Mouse (Mus musculus) forebrain, postnatal 0 days (tissue): ENCODE measurements at regions not wholly inside any gene's neighbourhood (a gene's known extent, or its start where the extent isn't known, plus 50 kb on each side); places are given as distances from the start of the nearest gene placed in this dataset.
A peak's percentile ranks its signal among the peaks of the same experiment; 100 is the strongest.

Experiments
- ATAC-seq: fragments of 200-750 bp; cut with Nextera tagmentation; 2 replicates; pipeline ENCODE4 v1.8.0; 2017; ENCODE audit warnings: mild to moderate bottlenecking, moderate library complexity
- DNase-seq: peaks from one replicate; pipeline ENCODE4 v3.0.0-alpha.2; 2015
- H3K27ac ChIP-seq: fragments of 300-500 bp; sonication (generic); 2 replicates; pipeline ENCODE4 v1.5.1; 2014; ENCODE audit warnings: low read depth, mild to moderate bottlenecking, antibody characterized with exemption, low read length, moderate library complexity, mixed read lengths
- H3K27me3 ChIP-seq: fragments of 300-500 bp; sonication (generic); 2 replicates; pipeline ENCODE4 v1.6.1; 2014; ENCODE audit warnings: mild to moderate bottlenecking, low read length, mixed read lengths; ENCODE audit not compliant: insufficient read depth
- H3K36me3 ChIP-seq: fragments of 300-500 bp; sonication (generic); 2 replicates; pipeline ENCODE4 v1.6.1; 2014; ENCODE audit warnings: mild to moderate bottlenecking, moderate library complexity; ENCODE audit not compliant: insufficient read depth
- H3K4me1 ChIP-seq: fragments of 300-500 bp; sonication (generic); 2 replicates; pipeline ENCODE4 v1.6.1; 2014; ENCODE audit warnings: antibody characterized with exemption; ENCODE audit not compliant: insufficient read depth
- H3K4me2 ChIP-seq: fragments of 300-500 bp; sonication (generic); 2 replicates; pipeline ENCODE4 v1.6.1; 2014; ENCODE audit warnings: low read depth, mild to moderate bottlenecking, moderate library complexity
- H3K4me3 ChIP-seq: fragments of 300-500 bp; sonication (generic); 2 replicates; pipeline ENCODE4 v1.5.1; 2014; ENCODE audit warnings: low read depth, low read length, mixed read lengths
- H3K9ac ChIP-seq: fragments of 300-500 bp; sonication (generic); 2 replicates; pipeline ENCODE4 v1.6.1; 2014; ENCODE audit warnings: mild to moderate bottlenecking
- H3K9me3 ChIP-seq: fragments of 300-500 bp; sonication (generic); 2 replicates; pipeline ENCODE4 v1.6.1; 2016; ENCODE audit warnings: low read length
- CTCF ChIP-seq: sonication (generic); IDR thresholded peaks from 2 replicates; pipeline ENCODE4 v1.5.1; 2016; ENCODE audit warnings: antibody characterized with exemption, control low read depth, low read depth
- WGBS: fragments of 180-500 bp; shearing (Covaris S2); extraction: QIAGEN DNeasy Blood & Tissue Kit; methylation state at CpG from one replicate; pipeline ENCODE4 v1.1.7; 2014; 5-methylcytosine and 5-hydroxymethylcytosine counted together

DNA sequence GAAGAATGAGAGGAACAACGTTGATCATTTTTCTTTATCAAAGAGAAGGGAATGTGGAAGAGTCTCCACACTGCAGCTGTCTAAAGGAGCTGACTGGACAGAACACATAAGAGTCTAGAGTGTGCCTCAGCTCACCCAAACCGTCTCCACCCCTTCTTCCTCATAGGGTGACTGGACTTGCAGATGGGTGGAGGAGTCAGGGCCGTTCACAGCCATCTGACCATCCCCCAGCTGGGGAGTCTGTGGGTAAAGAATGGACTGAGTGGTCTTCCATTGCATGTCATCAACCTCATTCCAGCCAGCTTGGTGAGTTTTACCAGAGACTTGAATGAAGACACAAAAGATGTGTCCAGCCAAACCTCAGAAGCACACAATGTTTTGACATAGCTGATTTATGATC lies 156.1 kb upstream of the Syt13 start:
- H3K36me3 ChIP-seq, result no peaks in the 10 kb centered on the region
- H3K4me1 ChIP-seq, result no peaks in the 10 kb centered on the region
- DNase-seq (no peak), ATAC-seq (no peak)
- H3K9ac ChIP-seq, result no peak overlapping the region
- 76% methylated on average over 3 of the region's 3 CpGs for WGBS
- H3K4me2 ChIP-seq, result no peak overlapping the region
- no peaks in the 10 kb centered on the region for H3K27me3 ChIP-seq
- H3K9me3 ChIP-seq, result no peaks in the 10 kb centered on the region
- no peak overlapping the region for H3K4me3 ChIP-seq
- H3K27ac ChIP-seq, result no peak overlapping the region
- TF ChIP-seq CTCF, result no peak

DNA sequence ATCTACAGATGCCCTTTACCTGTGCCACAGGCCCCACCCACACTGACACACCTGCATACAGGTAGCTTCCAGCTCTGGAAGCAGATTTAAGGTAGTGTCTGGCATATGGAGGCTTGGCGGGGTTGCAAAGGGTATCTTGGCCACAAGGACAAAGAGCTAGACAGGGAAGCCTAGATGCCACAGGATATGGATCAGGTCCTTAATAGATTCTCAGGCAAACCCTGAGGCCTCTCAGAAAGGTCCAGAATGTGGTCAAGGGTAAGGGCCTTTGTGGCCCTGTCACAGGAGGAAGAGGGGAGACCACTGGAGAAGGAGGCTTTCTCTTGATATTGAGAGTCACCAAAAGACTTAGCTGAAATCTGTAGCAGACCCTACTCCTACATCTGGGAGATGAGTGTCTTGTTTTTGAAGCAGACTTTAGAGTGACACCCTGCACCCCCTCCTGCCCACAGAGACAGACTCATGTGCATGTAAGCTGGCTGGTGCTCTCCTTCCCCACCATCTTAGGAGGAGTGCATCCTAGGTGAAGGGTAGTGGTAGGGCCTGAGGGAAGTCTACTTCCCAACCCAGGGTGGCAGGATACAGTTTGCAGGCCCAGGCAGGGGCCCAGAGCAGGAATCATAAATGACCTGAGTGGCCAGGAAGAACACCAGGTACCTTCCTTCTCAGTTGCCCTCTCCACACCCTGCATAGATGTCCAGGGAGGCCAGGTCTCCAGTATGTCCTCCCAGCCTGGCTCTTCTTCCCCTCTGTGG lies 150.8 kb upstream of the Syt13 start:
- Histone ChIP-seq H3K4me2 (no peak overlapping the region), H3K36me3 (no peaks in the 10 kb centered on the region), H3K4me3 (no peak overlapping the region), H3K9me3 (no peaks in the 10 kb centered on the region), H3K27me3 (no peaks in the 10 kb centered on the region), H3K9ac (no peak overlapping the region), H3K4me1 (no peaks in the 10 kb centered on the region; the same call in 1 of the 2 replicates), H3K27ac (no peak overlapping the region)
- ATAC-seq, result no peak
- no peak for DNase-seq
- no peak for TF ChIP-seq CTCF
- 86% methylated on average over 1 of the region's 1 CpGs for WGBS

DNA sequence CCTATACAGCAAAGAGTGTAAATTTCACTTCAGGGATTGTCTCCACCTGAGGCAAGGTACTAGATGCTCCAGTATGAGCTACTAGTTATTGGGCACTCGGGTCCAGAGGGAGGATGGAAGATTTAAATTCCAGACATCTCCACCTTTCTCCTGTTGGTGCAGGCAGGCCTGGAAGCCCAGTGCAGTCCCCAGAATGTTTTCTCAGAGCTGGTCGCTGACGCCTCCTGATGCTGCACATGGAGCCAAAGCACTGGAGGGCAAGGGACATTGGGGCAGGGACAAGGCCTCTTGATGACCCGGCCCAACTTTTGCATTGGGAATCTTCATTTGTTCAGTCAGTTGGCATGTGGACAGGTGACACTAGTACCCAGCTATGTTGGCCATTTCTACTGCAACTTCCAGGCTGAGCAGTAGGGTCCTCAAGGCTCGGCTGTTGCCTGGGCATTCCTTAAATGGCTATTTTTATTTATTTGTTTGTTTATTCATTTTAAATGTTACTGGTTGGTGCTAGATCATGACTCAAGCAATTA lies 147.4 kb upstream of the Syt13 start:
- no peak for DNase-seq

DNA sequence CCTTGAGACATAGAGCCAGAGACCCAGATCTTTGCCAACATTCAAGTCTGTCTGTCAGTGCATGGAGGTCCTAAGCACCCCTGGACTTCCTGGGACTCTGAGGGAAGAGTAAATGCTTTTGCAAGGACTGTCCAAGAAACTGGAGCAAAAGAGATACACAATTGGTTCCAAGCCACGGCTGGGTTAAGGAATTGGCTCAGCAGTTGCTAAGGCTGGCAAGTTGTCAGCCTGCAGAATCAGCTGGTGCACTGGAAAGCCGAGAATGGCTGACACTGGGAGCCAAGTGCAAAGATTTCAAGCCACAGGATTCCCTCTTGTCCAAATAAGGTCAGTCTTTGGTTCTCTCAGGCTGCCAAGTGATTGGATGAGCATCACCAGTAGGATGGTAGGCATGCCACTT lies 146.8 kb upstream of the Syt13 start:
- Histone ChIP-seq H3K4me3 (no peak overlapping the region), H3K9me3 (no peaks in the 10 kb centered on the region), H3K36me3 (no peaks in the 10 kb centered on the region), H3K4me1 (peaks cover 3% of the 10 kb centered on the region; the same call in 1 of the 2 replicates), H3K9ac (no peak overlapping the region), H3K4me2 (no peak overlapping the region), H3K27me3 (no peaks in the 10 kb centered on the region), H3K27ac (no peak overlapping the region)
- ATAC-seq (no peak), DNase-seq (peak; percentile 56)
- WGBS, result 32% methylated on average over 2 of the region's 2 CpGs
- no peak for TF ChIP-seq CTCF

More for the DNA sequence above, 147.4 kb upstream of the Syt13 start:
- Histone ChIP-seq H3K27me3 (no peaks in the 10 kb centered on the region), H3K4me1 (peaks cover 3% of the 10 kb centered on the region; the same call in 1 of the 2 replicates), H3K4me3 (no peak overlapping the region), H3K27ac (no peak overlapping the region), H3K36me3 (no peaks in the 10 kb centered on the region), H3K4me2 (no peak overlapping the region), H3K9me3 (no peaks in the 10 kb centered on the region), H3K9ac (no peak overlapping the region)
- TF ChIP-seq CTCF, result no peak
- no peak for ATAC-seq
- WGBS, result 92% methylated on average over 5 of the region's 5 CpGs

DNA sequence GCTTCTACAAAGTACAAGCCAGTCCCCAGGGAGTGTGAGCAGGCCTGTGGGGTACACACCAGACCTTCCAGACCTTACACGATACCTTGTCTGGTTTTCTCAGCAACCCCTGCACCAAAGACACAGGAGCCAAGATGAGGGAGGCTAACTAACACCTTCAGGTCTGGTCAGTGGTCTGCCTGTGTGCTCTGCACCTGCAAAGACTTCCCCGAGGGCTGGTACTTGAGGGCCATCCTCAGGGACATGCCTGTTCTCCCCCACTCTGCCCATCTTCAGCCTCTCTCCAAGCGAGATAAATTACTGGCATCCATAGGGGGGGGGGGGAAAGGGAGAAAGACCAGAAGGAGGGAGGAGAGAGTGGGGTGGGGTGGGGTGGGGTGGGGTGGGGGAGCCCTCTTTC lies 145.8 kb upstream of the Syt13 start:
- Histone ChIP-seq H3K4me1 (peaks cover 3% of the 10 kb centered on the region; the same call in 1 of the 2 replicates), H3K9ac (no peak overlapping the region), H3K4me2 (no peak overlapping the region), H3K4me3 (no peak overlapping the region), H3K27me3 (no peaks in the 10 kb centered on the region), H3K9me3 (no peaks in the 10 kb centered on the region), H3K27ac (no peak overlapping the region), H3K36me3 (no peaks in the 10 kb centered on the region)
- no peak for DNase-seq
- no peak for ATAC-seq
- TF ChIP-seq CTCF, result no peak
- WGBS, result 72% methylated on average over 3 of the region's 3 CpGs

DNA sequence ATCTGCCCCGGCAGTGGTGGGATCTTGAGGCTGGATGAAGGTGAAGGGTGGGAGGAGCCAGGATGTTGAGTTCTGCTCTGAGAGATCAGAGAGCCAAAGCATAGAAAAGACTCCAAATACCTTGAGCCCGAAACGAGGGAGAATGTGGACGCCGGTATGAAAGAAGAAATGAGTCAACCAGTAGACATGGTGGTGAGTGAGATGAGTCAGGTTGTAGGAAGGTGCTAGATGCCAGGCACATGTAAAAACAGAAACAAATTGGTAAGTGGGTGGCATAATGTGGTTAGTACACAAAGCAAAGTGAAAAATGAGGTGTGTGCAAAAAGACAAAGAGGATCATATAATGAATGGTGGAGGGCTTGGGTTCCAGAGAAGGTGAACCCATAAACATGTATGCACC lies 144.8 kb upstream of the Syt13 start:
- H3K4me3 ChIP-seq, result no peak overlapping the region
- no peaks in the 10 kb centered on the region for H3K9me3 ChIP-seq
- H3K9ac ChIP-seq, result no peak overlapping the region
- no peak for ATAC-seq
- H3K4me2 ChIP-seq, result no peak overlapping the region
- WGBS, result 90% methylated on average over 5 of the region's 5 CpGs
- H3K27me3 ChIP-seq, result no peaks in the 10 kb centered on the region
- H3K27ac ChIP-seq, result no peak overlapping the region
- no peak for TF ChIP-seq CTCF
- H3K36me3 ChIP-seq, result no peaks in the 10 kb centered on the region
- H3K4me1 ChIP-seq, result peaks cover 3% of the 10 kb centered on the region; the same call in 1 of the 2 replicates
- DNase-seq, result no peak

DNA sequence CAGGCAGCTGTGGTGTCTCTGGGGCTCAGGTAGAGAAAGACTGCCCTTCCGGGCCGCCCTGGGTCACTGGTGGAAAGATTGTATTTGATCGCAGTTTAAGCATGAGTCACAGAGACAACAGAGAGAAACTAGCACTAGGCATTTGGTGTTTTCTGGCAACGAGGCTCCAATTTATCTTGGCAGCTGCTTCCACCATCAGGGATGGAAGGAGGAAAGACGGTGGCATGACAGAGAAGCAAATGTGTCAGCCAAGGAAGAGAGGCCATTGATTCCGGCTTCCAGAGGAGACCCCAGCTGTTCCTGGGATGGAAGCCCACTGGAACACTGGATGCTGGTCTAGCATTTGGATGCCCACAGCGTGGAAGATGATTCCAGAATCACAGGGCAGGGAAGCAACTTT lies 142.3 kb upstream of the Syt13 start:
- Histone ChIP-seq H3K9ac (no peak overlapping the region), H3K4me2 (no peak overlapping the region), H3K4me3 (no peak overlapping the region), H3K9me3 (no peaks in the 10 kb centered on the region), H3K27me3 (no peaks in the 10 kb centered on the region), H3K27ac (peak overlapping the region; percentile 67), H3K36me3 (no peaks in the 10 kb centered on the region), H3K4me1 (peaks cover 3% of the 10 kb centered on the region; the same call in 1 of the 2 replicates)
- peak; percentile 82 for ATAC-seq
- peak; percentile 78 for DNase-seq
- WGBS, result 43% methylated on average over 7 of the region's 7 CpGs
- no peak for TF ChIP-seq CTCF
